Comparison of ENCODE assay signal across 14 mouse cellular contexts in the genomic region with DNA sequence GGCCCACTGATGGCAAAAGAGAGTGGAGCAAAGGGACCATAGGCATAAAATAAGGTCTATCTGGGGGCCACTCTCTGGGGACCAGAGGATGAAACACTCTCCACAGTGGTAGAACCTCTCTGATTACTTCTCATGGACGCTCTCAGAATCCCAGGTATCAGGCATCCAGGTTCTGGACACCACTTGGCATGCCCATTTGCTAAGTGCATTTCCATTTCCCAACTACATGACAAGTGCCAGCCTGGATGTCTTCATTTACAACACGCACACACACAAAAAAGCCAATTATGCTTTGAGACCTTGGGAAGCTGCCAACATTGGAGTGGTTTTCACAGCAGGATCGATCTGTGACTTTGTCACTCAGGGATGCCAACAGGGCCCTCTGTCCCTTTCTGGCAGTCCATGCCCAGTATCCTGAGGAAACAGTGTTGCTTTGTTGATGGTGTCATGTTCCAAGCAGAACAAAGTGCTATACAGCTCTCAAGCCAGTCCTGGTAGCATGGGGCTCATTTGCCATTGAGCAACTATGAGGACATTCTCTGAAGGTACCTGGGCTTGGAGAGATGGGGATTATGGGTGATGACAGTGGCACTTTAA.
DNase-seq lines count a peak whose midpoint lies in the region; ATAC-seq lines count a peak whose summit lies in the region.
"Had no signal": no experiment of that assay in that cellular context is flagged by ENCODE, and none has a peak within 500 bp of the region (broad histone marks: within the 10 kb centered on the region; RNA-seq: fewer than 3 reads in every experiment).

No protein-coding gene starts in this region.

- 54% methylated on average over 3 of the region's 3 CpGs for WGBS in hindbrain, embryonic 15.5 days
- WGBS in hindbrain, embryonic 11.5 days = 84% methylated on average over 3 of the region's 3 CpGs
- WGBS in midbrain, embryonic 14.5 days = 82% methylated on average over 3 of the region's 3 CpGs
- WGBS in midbrain, embryonic 10.5 days = 93% methylated on average over 3 of the region's 3 CpGs
- WGBS in neural tube, embryonic 15.5 days = 77% methylated on average over 3 of the region's 3 CpGs

- H3K4me2 ChIP-seq in hindbrain, embryonic 15.5 days = no peak overlapping the region
- no peak overlapping the region for H3K4me2 ChIP-seq in hindbrain, embryonic 11.5 days (replicated peaks; ENCODE audit: low read depth, low read length)
- H3K4me2 ChIP-seq in midbrain, embryonic 14.5 days (ENCODE audit: low read length) = no peak overlapping the region
- H3K4me2 ChIP-seq in neural tube, embryonic 15.5 days = no peak overlapping the region
- H3K4me2 ChIP-seq: liver, embryonic 15.5 days had no signal

- H3K9me3 ChIP-seq in hindbrain, embryonic 15.5 days = no peaks in the 10 kb centered on the region
- H3K9me3 ChIP-seq in hindbrain, embryonic 11.5 days (ENCODE audit: control insufficient read depth, low read length) = no peaks in the 10 kb centered on the region
- no peaks in the 10 kb centered on the region for H3K9me3 ChIP-seq in midbrain, embryonic 14.5 days (ENCODE audit: control insufficient read depth, low read length)
- no peaks in the 10 kb centered on the region for H3K9me3 ChIP-seq in midbrain, embryonic 10.5 days (replicated peaks)
- H3K9me3 ChIP-seq in neural tube, embryonic 15.5 days (replicated peaks) = no peaks in the 10 kb centered on the region
- H3K9me3 ChIP-seq: liver, embryonic 15.5 days had no signal

- H3K27me3 ChIP-seq in hindbrain, embryonic 15.5 days = no peaks in the 10 kb centered on the region
- H3K27me3 ChIP-seq in hindbrain, embryonic 11.5 days (ENCODE audit: control insufficient read depth, insufficient read depth, low read length) = no peaks in the 10 kb centered on the region
- H3K27me3 ChIP-seq in midbrain, embryonic 14.5 days (ENCODE audit: control insufficient read depth, insufficient read depth, low read length) = no peaks in the 10 kb centered on the region
- H3K27me3 ChIP-seq in midbrain, embryonic 10.5 days (ENCODE audit: low read depth, poor library complexity, severe bottlenecking) = no peaks in the 10 kb centered on the region
- no peaks in the 10 kb centered on the region for H3K27me3 ChIP-seq in neural tube, embryonic 15.5 days (replicated peaks)
- H3K27me3 ChIP-seq: liver, embryonic 15.5 days had no signal

- no peak overlapping the region for H3K4me3 ChIP-seq in hindbrain, embryonic 15.5 days
- no peak overlapping the region for H3K4me3 ChIP-seq in hindbrain, embryonic 11.5 days (ENCODE audit: low read depth, low read length)
- no peak overlapping the region for H3K4me3 ChIP-seq in midbrain, embryonic 14.5 days (replicated peaks; ENCODE audit: low read depth, low read length)
- H3K4me3 ChIP-seq in midbrain, embryonic 10.5 days = no peak overlapping the region
- H3K4me3 ChIP-seq in neural tube, embryonic 15.5 days (replicated peaks) = no peak overlapping the region
- H3K4me3 ChIP-seq: heart, adult 2 months; liver, embryonic 15.5 days had no signal

- 0 out of 2 replicates have a peak, but pooled peaks cover 3% of the 10 kb centered on the region for H3K4me1 ChIP-seq in hindbrain, embryonic 15.5 days (replicated peaks)
- no peaks in the 10 kb centered on the region for H3K4me1 ChIP-seq in hindbrain, embryonic 11.5 days (replicated peaks; ENCODE audit: control insufficient read depth, insufficient read depth, low read length)
- H3K4me1 ChIP-seq in midbrain, embryonic 14.5 days (ENCODE audit: control insufficient read depth, insufficient read depth, low read length) = no peaks in the 10 kb centered on the region
- no peaks in the 10 kb centered on the region for H3K4me1 ChIP-seq in midbrain, embryonic 10.5 days
- no peaks in the 10 kb centered on the region for H3K4me1 ChIP-seq in neural tube, embryonic 15.5 days
- H3K4me1 ChIP-seq: liver, embryonic 15.5 days had no signal

- no peak overlapping the region for H3K27ac ChIP-seq in hindbrain, embryonic 15.5 days (replicated peaks)
- H3K27ac ChIP-seq in hindbrain, embryonic 11.5 days (ENCODE audit: low read depth, low read length) = no peak overlapping the region
- H3K27ac ChIP-seq in midbrain, embryonic 14.5 days (replicated peaks; ENCODE audit: low read depth, low read length) = no peak overlapping the region
- H3K27ac ChIP-seq in midbrain, embryonic 10.5 days (replicated peaks) = no peak overlapping the region
- H3K27ac ChIP-seq in neural tube, embryonic 15.5 days (replicated peaks) = no peak overlapping the region
- H3K27ac ChIP-seq: heart, adult 2 months; liver, embryonic 15.5 days had no signal

- H3K9ac ChIP-seq in hindbrain, embryonic 15.5 days = no peak overlapping the region
- no peak overlapping the region for H3K9ac ChIP-seq in hindbrain, embryonic 11.5 days (ENCODE audit: low read depth, low read length)
- H3K9ac ChIP-seq in midbrain, embryonic 14.5 days (replicated peaks; ENCODE audit: low read length) = no peak overlapping the region
- H3K9ac ChIP-seq in neural tube, embryonic 15.5 days (replicated peaks) = no peak overlapping the region
- H3K9ac ChIP-seq: liver, embryonic 15.5 days had no signal

- peaks cover 11% of the 10 kb centered on the region for H3K36me3 ChIP-seq in hindbrain, embryonic 15.5 days
- H3K36me3 ChIP-seq in hindbrain, embryonic 11.5 days (ENCODE audit: control insufficient read depth, insufficient read depth, low read length) = no peaks in the 10 kb centered on the region
- H3K36me3 ChIP-seq in midbrain, embryonic 14.5 days (ENCODE audit: control insufficient read depth, insufficient read depth, low read length) = peaks cover 60% of the 10 kb centered on the region
- H3K36me3 ChIP-seq in midbrain, embryonic 10.5 days = peaks cover 75% of the 10 kb centered on the region
- H3K36me3 ChIP-seq in neural tube, embryonic 15.5 days = peaks cover 30% of the 10 kb centered on the region
- H3K36me3 ChIP-seq: liver, embryonic 15.5 days had no signal

- ATAC-seq in hindbrain, embryonic 15.5 days (ENCODE audit: low FRiP score, low read depth) = peak; percentile 65; the same call in 1 of the 2 replicates
- no peak for ATAC-seq in hindbrain, embryonic 11.5 days (ENCODE audit: low FRiP score)
- ATAC-seq in midbrain, embryonic 14.5 days (ENCODE audit: low FRiP score, low TSS enrichment) = no peak
- ATAC-seq in neural tube, embryonic 15.5 days (ENCODE audit: low FRiP score) = 0 out of 2 replicates have a peak, but pooled peaks have one; percentile 37
- ATAC-seq: intestine, embryonic 16.5 days had no signal

- peak; percentile 22 for DNase-seq in cerebellum, adult 9-11 months
- DNase-seq in cerebellum, adult 8-10 months = no peak
- DNase-seq in hindbrain, embryonic 11.5 days (ENCODE audit: low spot score) = no peak
- DNase-seq in midbrain, embryonic 14.5 days = peak; percentile 31
- DNase-seq in midbrain, embryonic 10.5 days (ENCODE audit: low spot score) = no peak
- DNase-seq in kidney, adult 11 months = no peak
- DNase-seq: adrenal gland, adult 8-10 months; heart, adult 2 months; heart, postnatal 14 days; kidney, postnatal 10 days had no signal

Comparison
In these comparisons a context has a peak if more than half of its experiments do, and no peak if none do; other contexts are left out.
1. DNase-seq: peak in cerebellum, adult 9-11 months (single experiment) and midbrain, embryonic 14.5 days (single experiment); none in cerebellum, adult 8-10 months (single experiment), hindbrain, embryonic 11.5 days (single experiment), midbrain, embryonic 10.5 days (single experiment) and kidney, adult 11 months (single experiment).
2. ATAC-seq: peak in hindbrain, embryonic 15.5 days (single experiment) and neural tube, embryonic 15.5 days (single experiment); none in hindbrain, embryonic 11.5 days (single experiment) and midbrain, embryonic 14.5 days (single experiment).